Mouse (Mus musculus) spleen, embryonic (tissue): ENCODE measurements around the gene Suclg1.

Experiments used
- CTCF ChIA-PET: fragments of 350-600 bp; sonication (Branson Sonifier 250); formaldehyde crosslinking; loops from one replicate; lab custom pipeline; 2022; lab: Charles Lee

The Suclg1 gene

DNA sequence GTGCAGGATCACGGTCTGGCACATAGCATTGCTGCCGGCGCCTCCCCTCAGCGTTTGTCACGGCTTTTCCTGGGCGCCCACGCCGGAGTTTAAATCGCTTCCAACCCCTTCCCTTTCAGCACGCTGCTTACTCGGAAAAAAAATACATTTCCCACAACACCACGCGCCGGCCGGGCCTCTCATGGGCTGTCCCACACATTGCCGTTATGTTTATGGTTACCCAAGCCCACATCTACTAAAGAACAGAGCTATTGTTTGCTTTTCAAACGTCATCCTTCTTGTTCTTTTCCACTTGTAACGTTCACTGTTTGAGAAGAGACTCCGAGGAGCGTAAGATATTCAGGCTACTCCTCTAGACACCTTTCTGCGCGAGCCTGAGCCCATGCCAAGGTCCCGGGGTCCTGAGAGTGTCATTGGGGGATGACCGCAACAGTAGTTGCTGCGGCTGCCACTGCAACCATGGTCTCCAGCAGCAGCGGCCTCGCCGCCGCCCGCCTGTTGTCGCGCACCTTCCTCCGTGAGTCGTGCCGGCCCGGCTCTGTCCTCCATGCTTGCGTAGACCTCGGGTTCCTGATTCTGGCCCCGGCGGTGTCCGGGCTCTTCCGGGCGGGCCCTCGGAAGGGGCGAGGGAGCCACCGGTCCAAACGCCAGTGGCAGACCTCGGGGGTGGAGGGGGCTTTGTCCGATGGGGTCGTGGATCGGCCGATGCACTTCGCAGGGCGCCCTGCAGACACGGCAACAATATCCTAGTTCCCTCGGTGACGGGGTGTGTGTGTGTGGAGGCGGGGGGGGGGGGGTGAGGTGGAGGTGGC is at the start of gene Suclg1:
TSS of gene Suclg1 (plus strand) at position 146 of the 812 bp plus-strand sequence.
- CTCF ChIA-PET = interaction anchor here (0.7 to 1.0 kb wide), 2 partner anchors 10 to 1284 kb away, joined by 3 to 10 read pairs; no protein-coding TSS in a partner anchor

DNA sequence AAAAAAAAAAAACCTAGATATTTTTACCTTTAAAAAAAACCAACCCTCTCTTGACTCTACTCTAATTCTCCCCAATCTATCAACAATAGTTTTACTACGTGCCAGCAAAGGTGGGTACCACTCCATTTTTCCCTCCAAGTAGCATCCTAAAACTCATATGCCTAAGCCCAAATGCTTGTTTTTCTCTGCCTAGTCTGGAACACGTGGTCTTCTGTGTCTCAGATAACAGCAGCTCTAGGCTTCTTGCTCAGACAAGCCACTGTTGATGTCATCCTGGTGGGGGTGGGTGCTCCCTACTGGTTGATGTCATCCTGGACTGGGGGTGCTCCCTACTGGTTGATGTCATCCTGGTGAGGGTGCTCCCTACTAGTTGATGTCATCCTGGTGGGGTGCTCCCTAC is 44.5 kb upstream of the Suclg1 start:
- CTCF ChIA-PET = no interaction called here

DNA sequence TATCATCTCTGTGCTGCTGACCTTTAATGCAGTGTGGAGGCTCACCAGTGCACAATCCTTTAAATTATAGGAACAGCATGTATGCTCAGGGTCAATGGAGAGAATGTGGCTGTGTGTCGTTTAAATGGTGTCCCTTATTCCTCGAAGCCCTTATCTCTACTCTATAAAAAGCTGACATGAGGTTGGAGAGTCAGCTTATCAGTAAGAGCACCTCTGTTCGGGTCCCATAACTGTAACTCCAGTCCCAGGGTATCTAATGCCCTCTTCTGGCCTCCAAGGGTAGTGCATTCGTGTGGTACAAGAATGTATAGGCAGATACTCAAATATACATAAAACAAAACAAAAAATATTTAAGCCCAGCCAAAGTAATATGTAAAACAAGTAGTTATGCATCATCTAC is 43.2 kb upstream of the Suclg1 start:
- CTCF ChIA-PET = no interaction called here

DNA sequence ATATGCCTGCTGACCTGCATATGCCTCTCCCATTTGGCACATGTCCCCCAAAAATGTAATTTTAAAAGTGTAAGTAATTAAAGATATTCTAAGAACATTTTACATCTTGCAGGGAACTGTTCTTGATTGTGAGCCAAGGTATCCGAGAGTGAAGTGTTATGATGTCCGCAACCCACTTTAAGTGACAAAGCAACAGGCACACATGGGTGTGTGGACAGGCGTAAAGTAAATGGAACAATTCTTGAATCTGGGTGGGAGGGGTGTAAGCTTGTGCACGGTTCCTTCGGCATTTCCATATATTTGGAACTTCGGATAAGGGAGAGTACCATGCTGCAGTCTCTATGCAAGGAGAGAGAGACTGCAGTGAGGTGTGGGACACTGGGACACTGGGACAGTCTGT is 38.6 kb upstream of the Suclg1 start:
- CTCF ChIA-PET = no interaction called here

DNA sequence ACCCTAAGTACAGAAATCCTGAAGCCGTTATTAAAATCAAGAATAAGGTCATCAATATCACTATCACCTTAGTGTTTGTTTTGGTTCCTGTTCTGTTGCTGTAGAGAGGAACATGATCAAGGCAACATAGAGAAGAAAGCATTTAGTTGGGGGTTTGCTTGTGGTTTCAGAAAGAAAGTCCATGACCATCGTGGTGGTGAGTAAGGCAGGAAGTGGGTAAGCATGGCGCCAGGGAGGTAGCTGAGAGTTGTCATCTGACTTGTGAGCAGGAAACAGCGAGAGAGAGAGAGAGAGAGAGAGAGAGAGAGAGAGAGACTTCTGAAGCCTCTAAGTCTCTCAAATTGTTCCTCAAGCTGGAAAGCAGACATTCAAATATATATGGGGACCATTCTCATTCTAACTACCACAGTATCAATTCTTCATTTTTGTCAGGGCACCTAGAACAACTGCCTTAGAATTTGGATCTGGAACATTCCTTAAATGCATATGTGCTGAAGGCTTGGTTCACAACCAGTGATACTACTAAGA is 37.7 kb upstream of the Suclg1 start:
- CTCF ChIA-PET = no interaction called here

DNA sequence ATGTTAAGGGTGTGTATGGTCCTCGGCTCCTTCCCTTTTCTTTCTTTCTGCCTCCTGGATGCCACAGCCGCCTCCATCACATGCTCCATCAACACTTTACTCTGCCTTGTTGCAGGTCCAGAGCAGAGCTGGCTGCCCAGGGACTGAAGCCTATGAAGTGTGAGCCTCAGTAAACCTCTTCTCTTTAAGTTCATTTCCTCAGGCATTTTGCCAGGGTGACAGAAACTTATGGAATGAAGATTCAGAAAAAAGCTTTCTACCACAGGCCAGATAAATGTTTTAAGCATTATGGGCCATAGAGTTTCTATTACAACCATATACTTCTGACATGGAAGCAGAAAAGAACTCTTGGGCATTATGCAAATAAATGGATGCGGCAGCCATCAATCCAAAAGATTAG is 37.1 kb upstream of the Suclg1 start:
- CTCF ChIA-PET = no interaction called here

DNA sequence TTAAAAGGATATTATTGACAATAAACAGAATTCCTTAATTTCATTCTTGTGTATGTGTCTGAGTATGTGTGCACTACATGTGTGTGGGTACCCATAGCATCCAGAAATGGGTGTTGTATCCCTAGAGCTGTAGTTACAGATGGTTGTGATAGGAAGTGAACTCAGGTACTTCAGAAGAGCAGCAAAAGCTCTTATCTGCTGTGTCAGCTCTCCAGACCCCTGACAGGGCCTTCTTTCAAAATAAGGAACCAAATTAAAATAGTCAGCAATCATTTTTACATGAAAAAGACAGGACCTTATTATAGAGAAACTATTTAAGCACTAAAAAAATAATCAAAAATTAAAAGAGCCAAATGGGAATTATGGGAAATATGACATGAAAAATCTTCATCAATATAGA is 36.6 kb upstream of the Suclg1 start:
- CTCF ChIA-PET = interaction anchor here (0.6 kb wide), 1 partner anchor 50 kb away, joined by 3 read pairs; no protein-coding TSS in a partner anchor

DNA sequence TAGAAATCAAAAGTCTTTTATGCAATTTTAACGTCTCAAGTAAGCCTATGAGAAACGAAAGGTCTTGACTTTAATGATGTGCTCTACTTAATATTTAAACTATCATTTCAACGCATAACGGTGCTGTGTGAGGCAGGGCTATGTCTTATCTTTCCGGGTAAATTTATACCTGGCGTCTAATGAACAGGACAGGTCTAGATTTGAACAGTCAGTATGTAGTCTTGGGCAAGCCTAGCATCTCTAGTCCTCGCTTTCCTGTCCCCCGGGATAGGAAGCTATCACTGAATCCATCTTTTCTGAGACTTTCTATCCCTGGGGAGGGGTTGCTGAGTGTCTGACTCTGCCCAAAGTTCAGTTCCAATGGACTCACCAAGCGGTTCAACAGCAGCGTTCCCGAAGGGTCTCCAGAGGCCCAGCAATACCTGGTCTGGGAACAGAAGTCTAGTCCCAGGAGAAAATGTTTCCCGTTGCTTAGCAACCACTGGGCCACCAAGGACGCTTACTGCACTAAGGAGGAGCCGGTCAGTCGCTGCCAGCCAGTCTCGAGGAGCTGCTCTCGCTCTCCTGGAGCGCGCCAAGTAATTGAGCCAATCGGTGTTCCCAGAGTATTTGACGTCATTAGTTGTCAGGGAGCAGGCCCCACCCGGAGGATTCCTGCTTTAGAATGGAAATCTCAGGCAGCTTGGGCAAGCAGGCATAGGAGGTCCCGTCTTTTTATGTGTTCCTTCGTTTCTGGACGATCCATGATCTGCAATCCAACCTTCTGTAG is 26.8 kb upstream of the Suclg1 start, which contains the start of gene Dnah6:
TSS of gene Dnah6 (minus strand) at position 463 of the 769 bp plus-strand sequence.
- CTCF ChIA-PET = no interaction called here

DNA sequence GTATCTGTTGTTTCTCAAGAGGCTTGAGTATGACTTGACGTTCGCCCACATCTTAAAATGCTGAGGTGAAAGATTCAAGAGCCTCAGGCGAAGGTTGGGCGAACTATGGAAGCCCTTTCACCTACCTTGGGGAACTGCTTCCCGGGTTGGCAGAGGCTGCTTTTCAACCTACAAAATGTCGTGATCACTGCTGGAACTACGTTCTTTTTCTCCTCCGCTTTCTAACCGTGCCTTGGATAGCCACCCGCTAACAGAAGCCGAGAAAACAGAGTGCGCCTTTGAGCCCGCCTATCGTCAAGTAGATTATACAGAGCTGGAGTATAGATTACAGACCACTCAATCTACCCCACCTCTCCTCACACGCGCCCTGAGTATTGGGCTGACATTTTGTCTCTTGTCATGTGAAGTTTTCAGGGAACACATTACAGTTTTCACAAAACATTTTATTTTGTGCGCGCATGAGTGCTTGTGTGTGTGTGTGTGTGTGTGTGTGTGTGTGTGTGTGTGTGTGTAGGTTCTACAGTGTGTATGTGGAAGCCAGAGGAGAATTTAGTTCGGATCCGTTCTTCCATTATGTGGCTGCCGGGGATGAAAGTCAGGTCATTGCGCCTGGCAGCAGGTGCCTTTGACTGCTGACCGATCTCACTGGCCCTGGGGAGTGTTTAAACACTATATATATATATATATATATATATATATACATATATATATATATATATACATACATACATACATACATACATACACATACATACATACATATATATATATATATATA is 26.0 kb upstream of the Suclg1 start:
- CTCF ChIA-PET = no interaction called here

DNA sequence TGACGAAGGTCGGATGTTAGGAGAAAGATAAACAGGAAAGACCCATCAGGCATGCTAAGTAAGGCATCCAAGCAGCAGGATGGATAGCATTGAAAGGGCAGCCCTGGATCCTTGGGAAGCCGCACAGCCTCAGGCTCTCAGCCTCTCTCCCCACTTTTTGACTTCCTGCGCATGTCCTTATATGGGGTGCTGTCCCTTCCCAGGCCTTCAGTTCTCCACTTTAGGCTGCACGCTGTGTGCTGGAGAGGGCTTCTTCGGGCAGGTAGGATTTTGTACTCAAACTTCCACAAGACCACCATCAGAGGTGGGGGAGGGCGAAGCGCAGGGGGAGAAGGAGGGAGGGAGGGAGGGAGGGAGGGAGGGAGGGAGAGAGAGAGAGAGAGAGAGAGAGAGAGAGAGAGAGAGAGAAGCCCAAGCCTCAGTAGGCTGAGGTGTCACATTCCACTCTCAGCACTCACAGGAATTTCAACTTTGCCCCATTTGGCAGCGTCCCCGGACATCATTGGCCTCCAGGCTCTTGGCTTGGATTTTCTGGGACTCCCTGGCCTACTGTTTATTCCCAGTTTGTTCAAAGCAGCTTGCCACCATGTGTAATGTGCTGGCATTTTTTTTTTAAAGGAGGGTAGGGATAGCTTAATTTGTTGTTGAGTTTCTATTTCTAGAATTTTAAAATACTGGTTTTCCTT is 25.2 kb upstream of the Suclg1 start:
- CTCF ChIA-PET = no interaction called here

DNA sequence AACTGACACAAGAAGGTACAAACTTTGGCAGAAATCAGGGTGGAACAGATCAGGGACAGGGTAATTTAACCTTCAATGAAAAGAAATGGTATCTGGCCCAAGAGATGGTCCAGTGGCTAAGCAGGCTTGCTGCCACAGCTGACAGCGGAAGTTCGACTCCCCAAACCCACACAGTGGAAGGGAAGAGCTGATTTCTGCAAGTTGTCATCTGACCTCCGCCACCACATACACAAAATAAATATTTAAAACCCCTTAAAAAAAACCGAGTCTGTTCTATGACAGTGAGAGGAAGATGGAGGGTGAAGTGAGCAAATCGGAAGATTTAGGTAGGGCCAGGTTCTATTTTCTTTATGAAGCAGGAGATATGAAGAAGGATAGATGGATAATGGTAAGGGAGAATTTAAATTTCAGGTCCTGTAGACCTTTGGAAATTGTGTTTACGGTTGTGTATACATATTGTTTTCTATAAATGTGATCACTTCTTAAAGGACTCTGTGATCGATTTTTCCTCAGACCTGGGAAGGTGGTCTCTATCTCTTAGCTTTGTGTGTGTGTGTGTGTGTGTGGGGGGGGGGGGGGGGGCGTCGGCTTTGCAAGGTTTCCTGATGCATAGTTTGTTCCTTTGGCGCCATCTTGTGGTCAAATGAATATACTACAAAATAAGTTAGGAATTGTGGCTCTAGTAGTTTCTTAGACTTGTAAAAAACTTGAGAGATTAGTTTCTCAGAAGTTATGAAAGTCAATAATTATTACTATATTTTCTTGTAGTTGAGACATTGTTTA is 20.6 kb upstream of the Suclg1 start:
- CTCF ChIA-PET = interaction anchor here (0.6 to 0.7 kb wide), 3 partner anchors 28 to 1660 kb away, joined by 3 to 4 read pairs (median 3); no protein-coding TSS in a partner anchor

DNA sequence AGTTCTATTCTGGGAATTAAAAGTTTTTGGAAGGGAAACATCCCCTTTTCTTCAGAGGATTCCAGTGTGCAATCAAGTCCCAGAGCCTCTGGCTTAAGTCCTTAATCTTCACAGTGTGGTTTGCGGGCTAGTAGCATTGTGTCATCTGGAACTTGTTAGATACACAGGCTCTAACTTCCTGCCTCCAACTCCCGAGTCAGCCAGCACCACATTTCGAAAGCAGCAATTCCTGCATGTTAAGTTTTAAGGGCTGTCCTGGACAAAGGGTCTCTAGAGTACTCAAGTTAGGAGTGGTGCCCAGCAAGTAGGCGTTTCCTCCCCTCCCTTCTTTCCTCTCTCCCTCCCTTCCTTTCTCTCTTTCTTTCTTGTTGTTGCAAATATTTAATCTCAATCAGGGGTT is 19.8 kb upstream of the Suclg1 start:
- CTCF ChIA-PET = no interaction called here

DNA sequence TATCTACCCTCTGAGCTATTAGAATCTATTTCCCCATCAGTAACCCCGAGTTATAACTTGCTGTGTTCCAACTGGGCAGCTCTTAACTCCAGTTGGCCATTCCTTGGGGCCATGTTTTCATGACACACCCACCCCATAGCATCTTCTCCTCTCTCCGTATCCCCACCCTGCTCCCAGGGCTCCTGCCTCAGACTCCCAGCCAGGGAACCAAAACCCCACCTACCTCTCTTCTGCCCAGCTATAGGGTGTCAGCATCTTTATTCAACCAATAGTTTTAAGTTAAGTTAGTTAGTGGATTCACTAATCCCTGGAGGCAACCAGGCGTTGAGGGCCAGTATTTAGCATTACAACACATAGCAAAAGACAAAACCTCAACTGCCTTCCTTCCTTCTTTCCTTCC is 19.3 kb upstream of the Suclg1 start:
- CTCF ChIA-PET = no interaction called here

DNA sequence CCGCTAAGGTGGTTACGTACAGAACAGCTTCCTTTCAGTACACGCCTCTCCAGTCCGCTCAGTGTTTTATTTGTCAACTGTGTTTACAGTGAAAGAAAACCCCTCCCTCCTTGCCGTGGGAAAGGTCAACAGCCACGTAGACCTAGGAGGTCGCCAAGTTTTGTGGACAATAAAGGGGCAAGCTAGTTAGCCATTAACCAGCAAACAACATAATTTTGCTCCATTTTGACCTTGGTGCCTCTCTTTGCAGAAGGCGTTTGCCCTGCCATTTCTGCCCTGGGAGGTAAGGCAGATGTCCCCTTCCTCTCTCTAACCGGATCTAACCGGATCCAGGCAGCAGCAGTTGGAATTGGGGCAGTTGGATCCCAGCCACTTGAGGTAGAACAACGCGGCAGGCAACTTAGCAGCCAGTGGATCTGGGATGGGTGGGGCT is 16.0 kb upstream of the Suclg1 start:
- CTCF ChIA-PET = no interaction called here

DNA sequence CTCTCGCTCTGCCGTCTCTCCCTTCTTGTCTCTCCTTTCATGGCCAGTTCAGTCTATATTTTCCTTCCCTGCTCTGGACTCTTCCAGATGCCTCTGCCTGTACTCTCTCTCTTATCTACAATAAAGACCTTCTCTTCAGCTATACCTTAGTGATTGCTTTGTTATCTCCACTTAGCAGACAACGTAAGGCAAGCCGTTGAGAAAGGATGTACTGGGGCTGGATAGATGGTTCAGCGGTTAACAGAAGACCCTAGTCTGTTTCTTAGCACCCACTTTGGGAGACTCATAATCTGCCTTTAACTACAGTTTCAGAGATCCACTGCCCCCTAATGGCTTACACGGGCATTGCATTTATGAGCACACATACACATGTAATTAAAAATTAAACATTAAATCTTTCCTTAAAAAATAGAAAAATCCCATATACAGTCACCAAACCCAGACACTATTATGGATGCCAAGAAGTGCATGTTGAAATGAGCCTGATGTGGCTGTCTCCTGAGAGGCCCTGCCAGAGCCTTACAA is 14.9 kb upstream of the Suclg1 start:
- CTCF ChIA-PET = no interaction called here

DNA sequence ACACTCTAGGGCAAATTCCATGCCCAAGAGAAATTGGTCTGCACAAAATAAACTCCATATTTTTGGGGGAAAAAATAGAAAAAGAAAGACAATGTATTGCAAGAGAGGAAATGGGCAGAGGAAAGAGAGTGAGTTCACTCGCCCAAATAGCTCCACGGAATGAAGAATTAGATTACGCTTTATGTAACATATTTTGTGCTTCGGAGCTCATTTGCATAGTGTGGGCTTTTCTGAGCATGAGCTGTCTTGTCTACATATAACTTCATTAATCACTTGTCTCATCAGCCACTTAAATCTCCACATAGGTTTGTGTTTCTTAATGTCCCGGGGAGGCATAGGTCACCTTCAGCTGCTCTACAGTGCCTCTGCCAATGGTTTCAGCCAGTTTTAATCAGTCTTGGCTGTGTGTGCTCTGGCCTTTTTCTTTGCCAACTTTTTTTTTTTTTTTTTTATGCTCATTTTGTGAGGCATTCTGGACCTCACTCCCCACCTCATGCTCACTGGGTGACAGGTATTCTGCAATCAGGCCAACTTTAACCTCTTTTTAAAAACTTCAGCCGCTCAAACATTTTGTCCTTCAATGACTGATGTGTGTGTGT is 13.8 kb upstream of the Suclg1 start:
- CTCF ChIA-PET = no interaction called here

DNA sequence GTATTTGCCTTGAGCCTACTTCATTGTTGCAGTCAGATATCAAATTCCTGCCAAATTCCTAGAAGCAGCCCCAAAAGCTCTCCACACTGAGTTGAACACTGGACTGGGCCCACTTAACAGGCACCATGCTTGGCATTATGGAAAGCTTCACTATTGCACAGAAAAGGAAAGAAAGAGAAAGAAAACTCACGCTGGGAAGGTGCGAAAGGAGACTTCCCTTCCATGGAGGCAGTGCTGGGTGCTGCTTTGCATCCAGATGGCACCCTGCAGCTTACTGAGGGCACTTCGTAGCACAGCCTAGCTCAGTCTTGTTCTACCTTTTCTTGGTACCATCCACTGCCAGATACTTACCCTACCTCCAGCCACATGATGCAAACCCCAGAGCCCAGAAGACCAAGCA is 12.5 kb upstream of the Suclg1 start:
- CTCF ChIA-PET = no interaction called here

DNA sequence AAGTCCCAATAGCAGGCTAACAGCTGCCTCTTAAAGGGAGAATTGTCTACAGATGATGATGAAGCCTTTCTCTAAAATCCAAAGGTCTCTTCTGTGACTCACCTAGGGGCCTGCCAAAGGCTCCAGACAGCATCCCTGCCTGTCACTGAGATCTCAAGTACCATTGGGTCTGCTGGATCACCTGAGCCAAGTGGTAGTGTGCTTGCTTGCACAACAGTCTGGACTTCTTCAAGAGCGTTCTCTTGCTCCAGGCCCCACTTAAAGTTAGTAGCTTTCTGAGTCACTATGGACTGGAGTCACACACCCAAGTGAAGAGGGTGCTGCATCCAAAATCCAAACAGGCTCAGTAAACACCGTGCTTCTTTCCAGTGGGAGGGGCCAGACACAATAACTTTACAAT is 1.4 kb upstream of the Suclg1 start:
- CTCF ChIA-PET = no interaction called here

DNA sequence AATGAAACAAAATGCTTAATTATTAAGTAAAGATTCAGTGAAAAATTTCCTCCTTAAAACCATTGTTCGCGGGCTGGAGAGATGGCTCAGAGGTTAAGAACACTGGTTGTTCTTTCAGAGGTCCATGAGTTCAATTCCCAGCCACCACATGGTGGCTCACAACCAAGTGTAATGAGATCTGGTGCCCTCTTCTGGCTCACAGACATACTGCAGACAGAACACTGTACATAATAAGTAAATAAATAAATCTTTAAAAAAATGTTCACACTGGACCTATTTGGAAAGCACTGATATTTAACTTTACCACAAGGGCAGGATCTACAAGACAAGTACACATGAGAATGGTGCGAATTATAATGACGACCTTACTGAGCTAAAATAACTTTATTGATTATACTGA is 730 bp upstream of the Suclg1 start:
- CTCF ChIA-PET = interaction anchor here (1.0 kb wide), 1 partner anchor 9 kb away, joined by 3 read pairs; no protein-coding TSS in a partner anchor
